Mouse (Mus musculus): ENCODE data around the gene Tacr3.

- TF ChIP-seq FLI1 (IDR thresholded peaks at IDR 0.05; ENCODE audit: low read length) (no peak), GATA1 (IDR thresholded peaks at IDR 0.05; ENCODE audit: borderline replicate concordance, low read length) (no peak)
These were observed 67.0 kb downstream of the Tacr3 start for GRCm38 (mm10) chr3:134895831-134896230.
